ENCODE assay signal across 21 mouse cellular contexts in genomic region chr6:91198456-91198855, GRCm38 (mm10). TPM values are rescaled to one million over a fixed set of nuclear protein-coding genes. Genes with fewer than 3 reads are reported as not detected.
DNase-seq lines count a peak whose midpoint lies in the region; ATAC-seq and TF ChIP-seq lines count a peak whose summit lies in the region.
"Had no signal": no experiment of that assay in that cellular context is flagged by ENCODE, and none has a peak within 500 bp of the region (broad histone marks: within the 10 kb centered on the region; RNA-seq: fewer than 3 reads in every experiment).

No protein-coding gene starts in this region.

- H3K4me1 ChIP-seq in hindbrain, embryonic 13.5 days (replicated peaks): peaks cover 25% of the 10 kb centered on the region
- peaks cover 12% of the 10 kb centered on the region; the same call in 1 of the 2 replicates for H3K4me1 ChIP-seq in hindbrain, postnatal 0 days (ENCODE audit: insufficient read depth, low read length)
- peaks cover 12% of the 10 kb centered on the region; the same call in 1 of the 2 replicates for H3K4me1 ChIP-seq in midbrain, embryonic 15.5 days
- H3K4me1 ChIP-seq in midbrain, embryonic 10.5 days: peaks cover 25% of the 10 kb centered on the region
- H3K4me1 ChIP-seq in hindbrain, embryonic 15.5 days (replicated peaks): peaks cover 25% of the 10 kb centered on the region
- peaks cover 26% of the 10 kb centered on the region for H3K4me1 ChIP-seq in neural tube, embryonic 15.5 days

- peak; percentile 37; the same call in 1 of the 2 replicates for ATAC-seq in hindbrain, embryonic 13.5 days (ENCODE audit: low FRiP score)
- ATAC-seq in hindbrain, postnatal 0 days: no peak
- ATAC-seq in midbrain, embryonic 15.5 days (replicated peaks): peak; percentile 51; the same call in 1 of the 2 replicates
- ATAC-seq in hindbrain, embryonic 15.5 days (ENCODE audit: low FRiP score, low read depth): 0 out of 2 replicates have a peak, but pooled peaks have one; percentile 39
- no peak for ATAC-seq in neural tube, embryonic 15.5 days (ENCODE audit: low FRiP score)
- ATAC-seq: lung, postnatal 0 days had no signal

- WGBS in hindbrain, embryonic 13.5 days: 57% methylated on average over 2 of the region's 2 CpGs
- WGBS in hindbrain, postnatal 0 days: 52% methylated on average over 2 of the region's 2 CpGs
- WGBS in midbrain, embryonic 15.5 days: 67% methylated on average over 2 of the region's 2 CpGs
- WGBS in midbrain, embryonic 10.5 days: 59% methylated on average over 2 of the region's 2 CpGs
- WGBS in hindbrain, embryonic 15.5 days: 62% methylated on average over 2 of the region's 2 CpGs
- WGBS in neural tube, embryonic 15.5 days: 66% methylated on average over 2 of the region's 2 CpGs

- 0 out of 2 replicates have a peak, but pooled peaks cover 2% of the 10 kb centered on the region for H3K27me3 ChIP-seq in hindbrain, embryonic 13.5 days
- no peaks in the 10 kb centered on the region for H3K27me3 ChIP-seq in hindbrain, postnatal 0 days (ENCODE audit: insufficient read depth, low read length)
- H3K27me3 ChIP-seq in midbrain, embryonic 15.5 days (replicated peaks): no peaks in the 10 kb centered on the region
- peaks cover 12% of the 10 kb centered on the region; the same call in 1 of the 2 replicates for H3K27me3 ChIP-seq in midbrain, embryonic 10.5 days (ENCODE audit: low read depth, poor library complexity, severe bottlenecking)
- H3K27me3 ChIP-seq in hindbrain, embryonic 15.5 days: peaks cover 4% of the 10 kb centered on the region; the same call in 1 of the 2 replicates
- H3K27me3 ChIP-seq in neural tube, embryonic 15.5 days (replicated peaks): no peaks in the 10 kb centered on the region

- H3K36me3 ChIP-seq in hindbrain, embryonic 13.5 days: no peaks in the 10 kb centered on the region
- H3K36me3 ChIP-seq in hindbrain, postnatal 0 days (ENCODE audit: insufficient read depth, low read length): no peaks in the 10 kb centered on the region
- no peaks in the 10 kb centered on the region for H3K36me3 ChIP-seq in midbrain, embryonic 15.5 days (replicated peaks)
- H3K36me3 ChIP-seq in midbrain, embryonic 10.5 days: no peaks in the 10 kb centered on the region
- H3K36me3 ChIP-seq in hindbrain, embryonic 15.5 days: no peaks in the 10 kb centered on the region
- no peaks in the 10 kb centered on the region for H3K36me3 ChIP-seq in neural tube, embryonic 15.5 days
- H3K36me3 ChIP-seq: heart, embryonic 10.5 days; stomach, embryonic 15.5 days had no signal

- no peak for DNase-seq in hindbrain, postnatal 0 days (ENCODE audit: low spot score)
- no peak for DNase-seq in midbrain, embryonic 10.5 days (ENCODE audit: low spot score)
- DNase-seq in cerebellum, adult 8-10 months: no peak
- DNase-seq: adrenal gland, postnatal 25 days; B cell, adult 2 months; cerebellum, adult 11 months; cerebellum, postnatal 25 days; embryo, embryonic 11 days; kidney, adult 18-20 months; kidney, postnatal 36 days; layer of hippocampus, adult 9-11 months; right cerebral cortex, postnatal 25 days; thymus, adult 18-20 months had no signal

- TF ChIP-seq CTCF in hindbrain, postnatal 0 days (IDR thresholded peaks at IDR 0.05; ENCODE audit: low read depth): no peak

- H3K9ac ChIP-seq in hindbrain, embryonic 13.5 days: no peak overlapping the region
- H3K9ac ChIP-seq in hindbrain, postnatal 0 days (replicated peaks; ENCODE audit: low read length): no peak overlapping the region
- H3K9ac ChIP-seq in midbrain, embryonic 15.5 days: no peak overlapping the region
- no peak overlapping the region for H3K9ac ChIP-seq in hindbrain, embryonic 15.5 days
- no peak overlapping the region for H3K9ac ChIP-seq in neural tube, embryonic 15.5 days (replicated peaks)
- H3K9ac ChIP-seq: stomach, embryonic 15.5 days had no signal

- 0 out of 2 replicates have a peak overlapping the region, but pooled peaks have one; percentile 19 for H3K27ac ChIP-seq in hindbrain, embryonic 13.5 days
- no peak overlapping the region for H3K27ac ChIP-seq in hindbrain, postnatal 0 days
- no peak overlapping the region for H3K27ac ChIP-seq in midbrain, embryonic 15.5 days
- H3K27ac ChIP-seq in midbrain, embryonic 10.5 days (replicated peaks): no peak overlapping the region
- no peak overlapping the region for H3K27ac ChIP-seq in hindbrain, embryonic 15.5 days (replicated peaks)
- 0 out of 2 replicates have a peak overlapping the region, but pooled peaks have one; percentile 0 for H3K27ac ChIP-seq in neural tube, embryonic 15.5 days (replicated peaks)
- H3K27ac ChIP-seq: heart, embryonic 10.5 days; left cerebral cortex, adult 2 months; stomach, embryonic 15.5 days had no signal

- no peaks in the 10 kb centered on the region for H3K9me3 ChIP-seq in hindbrain, embryonic 13.5 days
- no peaks in the 10 kb centered on the region for H3K9me3 ChIP-seq in hindbrain, postnatal 0 days (ENCODE audit: low read length)
- no peaks in the 10 kb centered on the region for H3K9me3 ChIP-seq in midbrain, embryonic 15.5 days
- H3K9me3 ChIP-seq in midbrain, embryonic 10.5 days (replicated peaks): no peaks in the 10 kb centered on the region
- H3K9me3 ChIP-seq in hindbrain, embryonic 15.5 days: no peaks in the 10 kb centered on the region
- no peaks in the 10 kb centered on the region for H3K9me3 ChIP-seq in neural tube, embryonic 15.5 days (replicated peaks)
- H3K9me3 ChIP-seq: heart, embryonic 10.5 days; stomach, embryonic 15.5 days had no signal

- H3K4me2 ChIP-seq in hindbrain, embryonic 13.5 days: no peak overlapping the region
- H3K4me2 ChIP-seq in hindbrain, postnatal 0 days (ENCODE audit: low read depth, low read length): no peak overlapping the region
- no peak overlapping the region for H3K4me2 ChIP-seq in midbrain, embryonic 15.5 days
- H3K4me2 ChIP-seq in hindbrain, embryonic 15.5 days: no peak overlapping the region
- H3K4me2 ChIP-seq in neural tube, embryonic 15.5 days: no peak overlapping the region
- H3K4me2 ChIP-seq: stomach, embryonic 15.5 days had no signal

- no peak overlapping the region for H3K4me3 ChIP-seq in hindbrain, embryonic 13.5 days
- no peak overlapping the region for H3K4me3 ChIP-seq in hindbrain, postnatal 0 days (ENCODE audit: low read length)
- H3K4me3 ChIP-seq in midbrain, embryonic 15.5 days: no peak overlapping the region
- H3K4me3 ChIP-seq in midbrain, embryonic 10.5 days: no peak overlapping the region
- no peak overlapping the region for H3K4me3 ChIP-seq in hindbrain, embryonic 15.5 days
- H3K4me3 ChIP-seq in neural tube, embryonic 15.5 days (replicated peaks): no peak overlapping the region
- H3K4me3 ChIP-seq: heart, embryonic 10.5 days; left cerebral cortex, adult 2 months; stomach, embryonic 15.5 days had no signal

RNA-seq across cellular contexts. Expression of gene Fbln2, which starts 13.8 kb away (rescaled TPM):
- 27.4 and 32.0 TPM in 2 replicates for polyA plus RNA-seq in hindbrain, embryonic 13.5 days (2015; fragmentation: Nextera tagmentation; extraction: Ambion mirVana)
- total RNA-seq in hindbrain, postnatal 0 days (2014; rRNA removed): 50.6 and 50.9 TPM in 2 replicates
- polyA plus RNA-seq in hindbrain, postnatal 0 days (2015; fragmentation: Nextera tagmentation; extraction: Ambion mirVana): 18.5 and 21.2 TPM in 2 replicates
- polyA plus RNA-seq in midbrain, embryonic 15.5 days (2015; fragmentation: Nextera tagmentation; extraction: Ambion mirVana): 15.1 and 16.7 TPM in 2 replicates
- polyA plus RNA-seq in midbrain, embryonic 10.5 days (2016; fragmentation: Nextera tagmentation; extraction: Ambion mirVana): 24.2 and 31.5 TPM in 2 replicates
- 28.7 and 29.0 TPM in 2 replicates for polyA plus RNA-seq in hindbrain, embryonic 15.5 days (2015; fragmentation: Nextera tagmentation; extraction: Ambion mirVana)
- 33.7 and 47.7 TPM in 2 replicates for polyA plus RNA-seq in neural tube, embryonic 15.5 days (2015; fragmentation: Nextera tagmentation; extraction: Ambion mirVana)

RNA-seq across cellular contexts. Expression of gene Hdac11, which starts 42.0 kb away (rescaled TPM):
- 33.6 and 34.2 TPM in 2 replicates for polyA plus RNA-seq in hindbrain, embryonic 13.5 days (2015; fragmentation: Nextera tagmentation; extraction: Ambion mirVana)
- 100 and 111 TPM in 2 replicates for total RNA-seq in hindbrain, postnatal 0 days (2014; rRNA removed)
- polyA plus RNA-seq in hindbrain, postnatal 0 days (2015; fragmentation: Nextera tagmentation; extraction: Ambion mirVana): 50.1 and 50.7 TPM in 2 replicates
- polyA plus RNA-seq in midbrain, embryonic 15.5 days (2015; fragmentation: Nextera tagmentation; extraction: Ambion mirVana): 46.5 and 49.4 TPM in 2 replicates
- 9.4 and 12.0 TPM in 2 replicates for polyA plus RNA-seq in midbrain, embryonic 10.5 days (2016; fragmentation: Nextera tagmentation; extraction: Ambion mirVana)
- polyA plus RNA-seq in hindbrain, embryonic 15.5 days (2015; fragmentation: Nextera tagmentation; extraction: Ambion mirVana): 43.4 and 44.4 TPM in 2 replicates
- polyA plus RNA-seq in neural tube, embryonic 15.5 days (2015; fragmentation: Nextera tagmentation; extraction: Ambion mirVana): 41.7 and 51.5 TPM in 2 replicates

Comparison
In these comparisons a context has a peak if more than half of its experiments do, and no peak if none do; other contexts are left out.
1. ATAC-seq: peak in hindbrain, embryonic 13.5 days (single experiment), midbrain, embryonic 15.5 days (single experiment) and hindbrain, embryonic 15.5 days (single experiment); none in hindbrain, postnatal 0 days (single experiment) and neural tube, embryonic 15.5 days (single experiment).
2. H3K27ac ChIP-seq: peak in hindbrain, embryonic 13.5 days (single experiment) and neural tube, embryonic 15.5 days (single experiment); none in hindbrain, postnatal 0 days (single experiment), midbrain, embryonic 15.5 days (single experiment), midbrain, embryonic 10.5 days (single experiment) and hindbrain, embryonic 15.5 days (single experiment).